Mouse (Mus musculus) midbrain, embryonic 13.5 days (tissue): ENCODE measurements around the gene Olfr243. TPM values are rescaled to one million over a fixed set of nuclear protein-coding genes. Genes with fewer than 3 reads are reported as not detected.

ENCODE experiments used
- polyA plus RNA-seq: library from polyadenylated mRNA; unstranded; fragments of >200 nt; fragmentation: Nextera tagmentation; extraction: Ambion mirVana; gene quantifications from 2 replicates; pipeline ENCODE4 v1.2.1, GENCODE M21; 2015

Gene Olfr243
- polyA plus RNA-seq, 1 experiment from 2014 or later: not detected

Other genes starting within 250 kb of the Olfr243 start
- not detected in 2 replicates for gene Olfr608, start 244.8 kb upstream of the Olfr243 start, polyA plus RNA-seq
- not detected in 2 replicates for gene Olfr609, start 216.6 kb upstream of the Olfr243 start, polyA plus RNA-seq
- not detected in 2 replicates for gene Olfr610, start 202.5 kb upstream of the Olfr243 start, polyA plus RNA-seq
- not detected in 2 replicates for gene Olfr611, start 193.8 kb upstream of the Olfr243 start, polyA plus RNA-seq
- gene Olfr612, start 172.0 kb upstream of the Olfr243 start, polyA plus RNA-seq: not detected in 2 replicates
- not detected in 2 replicates for gene Olfr613, start 166.6 kb upstream of the Olfr243 start, polyA plus RNA-seq
- gene Olfr615, start 158.6 kb upstream of the Olfr243 start, polyA plus RNA-seq: not detected in 2 replicates
- not detected in 2 replicates for gene Olfr616, start 145.5 kb upstream of the Olfr243 start, polyA plus RNA-seq
- not detected in 2 replicates for gene Olfr617, start 141.6 kb upstream of the Olfr243 start, polyA plus RNA-seq
- not detected in 2 replicates for gene Olfr618, start 124.6 kb upstream of the Olfr243 start, polyA plus RNA-seq
- not detected in 2 replicates for gene Olfr619, start 114.1 kb upstream of the Olfr243 start, polyA plus RNA-seq
- gene Olfr620, start 102.1 kb upstream of the Olfr243 start, polyA plus RNA-seq: not detected in 2 replicates
- gene Olfr622, start 72.0 kb upstream of the Olfr243 start, polyA plus RNA-seq: not detected in 2 replicates
- not detected in 2 replicates for gene Olfr623, start 51.0 kb upstream of the Olfr243 start, polyA plus RNA-seq
- 0.04 TPM in 2 replicates for gene Olfr624, start 43.5 kb upstream of the Olfr243 start, polyA plus RNA-seq
- gene Olfr625-ps1, start 32.0 kb upstream of the Olfr243 start, polyA plus RNA-seq: not detected in 2 replicates
- gene Olfr628, start 15.7 kb downstream of the Olfr243 start, polyA plus RNA-seq: not detected in 2 replicates
- gene Olfr629, start 30.3 kb downstream of the Olfr243 start, polyA plus RNA-seq: not detected in 2 replicates
- not detected in 2 replicates for gene Olfr630, start 42.7 kb downstream of the Olfr243 start, polyA plus RNA-seq
- gene Olfr69, start 56.9 kb downstream of the Olfr243 start, polyA plus RNA-seq: not detected in 2 replicates
- gene Olfr68, start 65.0 kb downstream of the Olfr243 start, polyA plus RNA-seq: not detected in 2 replicates
- not detected in 2 replicates for gene Olfr67, start 77.2 kb downstream of the Olfr243 start, polyA plus RNA-seq
- 1,031 and 1,160 TPM in 2 replicates for gene Hbb-bt, start 99.3 kb downstream of the Olfr243 start, polyA plus RNA-seq
- gene Hbb-bs, start 113.4 kb downstream of the Olfr243 start, polyA plus RNA-seq: 2,098 and 2,335 TPM in 2 replicates
- not detected in 2 replicates for gene Hbb-bh2, start 125.8 kb downstream of the Olfr243 start, polyA plus RNA-seq
- 37.1 and 47.9 TPM in 2 replicates for gene Hbb-bh1, start 128.5 kb downstream of the Olfr243 start, polyA plus RNA-seq
- gene Hbb-y, start 138.5 kb downstream of the Olfr243 start, polyA plus RNA-seq: 4,013 and 4,161 TPM in 2 replicates
- not detected in 2 replicates for gene Olfr66, start 171.6 kb downstream of the Olfr243 start, polyA plus RNA-seq
- gene Olfr64, start 179.8 kb downstream of the Olfr243 start, polyA plus RNA-seq: not detected in 2 replicates
- gene Olfr65, start 188.8 kb downstream of the Olfr243 start, polyA plus RNA-seq: not detected in 2 replicates
- gene Olfr631, start 214.2 kb downstream of the Olfr243 start, polyA plus RNA-seq: not detected in 2 replicates
- not detected in 2 replicates for gene Olfr632, start 219.7 kb downstream of the Olfr243 start, polyA plus RNA-seq
- not detected in 2 replicates for gene Olfr633, start 229.8 kb downstream of the Olfr243 start, polyA plus RNA-seq